Mouse (Mus musculus) kidney, adult 18-20 months (tissue): ENCODE data around the gene Nadk.

ENCODE experiments used
- DNase-seq: peaks from one replicate; pipeline ENCODE4 v3.0.0; 2021

Gene Nadk

DNA sequence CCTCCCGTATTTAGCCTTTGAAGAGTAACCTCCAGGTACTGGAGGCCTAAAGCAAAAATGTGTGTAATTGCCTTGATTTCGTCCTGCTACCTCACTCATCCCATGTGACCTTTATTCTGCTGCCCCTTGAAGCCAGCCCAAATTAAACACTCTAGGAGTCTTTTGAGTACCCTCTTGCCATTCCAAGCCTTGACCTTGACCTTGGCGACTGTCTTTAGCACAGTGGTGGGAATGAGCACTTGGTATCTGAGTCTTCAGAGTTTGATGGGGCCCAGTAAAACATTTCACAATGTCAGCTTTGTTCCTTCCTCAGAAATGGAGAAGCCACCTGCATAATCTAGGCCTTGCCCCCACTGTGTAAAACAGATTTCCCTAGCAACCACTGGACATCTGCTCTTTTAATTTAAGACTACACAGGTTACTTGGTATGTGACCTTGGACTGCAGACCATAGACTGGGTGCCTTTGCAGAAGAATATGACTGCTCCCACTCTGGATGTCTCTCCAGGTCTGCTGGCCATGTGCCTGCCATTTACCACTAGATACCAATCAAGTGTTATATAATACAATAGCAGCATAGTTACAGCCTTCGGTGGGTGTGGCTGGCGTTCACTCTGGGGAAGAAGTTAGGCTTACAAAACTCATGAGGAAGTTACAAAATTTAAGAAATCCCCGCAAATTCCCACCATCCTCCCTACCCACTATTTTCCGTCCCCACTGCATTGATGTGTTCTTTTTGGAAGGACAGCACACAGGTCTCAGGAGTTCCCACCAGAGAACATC, at the start of gene Nadk:
Gene Nadk (plus strand): TSS at position 718 of the 782 bp plus-strand sequence.
- DNase-seq: no peak

- no peak for DNase-seq
These were observed 47.4 kb upstream of the Nadk start for GRCm38 (mm10) chr4:155514810-155515209.

DNA sequence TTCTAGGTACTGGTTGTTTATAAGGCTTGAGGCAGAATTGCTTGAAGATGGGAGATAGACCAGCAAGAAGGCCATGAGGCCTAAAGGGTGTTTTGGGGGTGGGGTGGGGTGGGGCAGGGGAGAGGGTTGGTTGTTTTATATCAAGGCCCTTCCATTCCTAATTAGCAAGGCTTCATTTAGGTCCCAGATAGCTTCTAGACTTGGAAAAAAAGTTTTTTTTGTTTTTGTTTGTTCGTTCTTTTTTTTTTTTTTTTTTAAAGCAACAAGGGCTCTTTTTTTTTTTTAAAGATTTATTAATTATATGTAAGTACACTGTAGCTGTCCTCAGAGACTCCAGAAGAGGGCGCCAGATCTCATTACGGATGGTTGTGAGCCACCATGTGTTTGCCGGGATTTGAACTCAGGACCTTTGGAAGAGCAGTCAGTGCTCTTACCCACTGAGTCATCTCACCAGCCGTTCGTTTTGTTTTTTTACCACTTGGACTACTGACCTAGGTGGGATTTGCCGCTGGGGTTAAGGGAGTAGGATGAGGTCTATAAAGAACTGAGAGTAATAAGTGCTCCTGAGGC, 44.1 kb upstream of the Nadk start:
- no peak for DNase-seq

DNA sequence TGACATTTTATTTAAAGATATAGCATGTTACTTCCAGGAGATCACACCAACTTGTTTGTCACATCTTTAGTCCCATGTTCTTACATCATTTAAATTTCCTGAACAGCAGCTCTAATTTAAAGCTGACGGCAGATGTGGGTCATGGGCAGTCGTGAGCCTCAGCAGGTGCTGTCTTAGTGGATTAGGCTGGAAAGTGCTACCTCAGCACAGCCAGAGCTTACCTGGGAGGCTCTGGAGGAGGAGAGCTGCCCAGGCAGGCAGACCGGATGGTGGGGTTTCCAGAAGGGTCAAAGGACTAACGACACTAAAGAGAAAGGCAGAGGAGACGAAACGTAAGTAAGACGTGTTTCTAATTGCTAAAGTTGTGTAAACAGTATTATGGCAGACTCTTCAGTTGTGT, 39.9 kb upstream of the Nadk start:
- DNase-seq: no peak

GRCm38 (mm10) chr4:155525751-155526150, 36.4 kb upstream of the Nadk start:
- DNase-seq: no peak

DNA sequence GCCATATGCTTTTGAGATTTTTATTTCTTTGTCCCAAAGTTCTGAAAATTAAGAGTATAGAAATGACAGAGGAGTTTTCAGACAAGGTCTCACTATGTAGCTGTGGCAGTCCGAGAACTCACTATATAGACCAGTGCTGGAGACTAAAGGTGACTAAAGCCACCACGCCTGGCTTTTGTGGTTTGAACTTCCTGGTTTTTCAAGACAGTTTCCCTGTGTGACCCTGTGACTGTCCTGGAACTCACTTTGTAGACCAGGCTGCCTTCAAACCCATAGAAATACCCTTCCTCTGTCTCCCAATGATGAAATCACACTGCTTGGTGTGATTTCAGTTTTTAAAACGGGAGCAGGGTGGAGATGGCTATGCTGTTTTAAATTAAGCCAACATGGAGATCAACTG, 32.9 kb upstream of the Nadk start:
- DNase-seq: no peak

GRCm38 (mm10) chr4:155549993-155550392, 12.2 kb upstream of the Nadk start:
- no peak for DNase-seq

GRCm38 (mm10) chr4:155550446-155550845, 11.7 kb upstream of the Nadk start:
- no peak for DNase-seq

GRCm38 (mm10) chr4:155551073-155551472, 11.1 kb upstream of the Nadk start:
- DNase-seq: no peak

- no peak for DNase-seq
These were observed 9.2 kb upstream of the Nadk start for GRCm38 (mm10) chr4:155552917-155553532.

GRCm38 (mm10) chr4:155554880-155555279, 7.3 kb upstream of the Nadk start:
- DNase-seq: no peak

DNA sequence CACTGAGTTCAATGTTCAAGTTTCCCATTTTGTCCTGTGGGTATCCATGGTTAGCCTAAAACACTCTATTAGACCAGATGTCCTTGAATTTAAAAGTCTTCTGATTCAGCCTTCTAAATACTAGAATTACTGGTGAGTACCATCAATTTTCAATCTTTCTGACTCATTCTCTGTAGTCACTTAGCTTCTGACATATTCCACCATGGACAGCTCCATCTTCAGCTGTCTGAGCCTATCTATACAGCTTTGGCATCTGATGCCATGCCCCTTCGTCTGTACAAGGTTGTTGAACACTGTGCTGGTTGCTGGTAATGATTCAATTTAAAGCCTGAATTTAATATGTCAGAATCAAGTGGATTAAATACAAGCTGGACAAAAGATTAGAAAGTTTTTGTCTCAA, 6.7 kb upstream of the Nadk start:
- no peak for DNase-seq

GRCm38 (mm10) chr4:155559454-155559853, 2.7 kb upstream of the Nadk start:
- DNase-seq: no peak

DNA sequence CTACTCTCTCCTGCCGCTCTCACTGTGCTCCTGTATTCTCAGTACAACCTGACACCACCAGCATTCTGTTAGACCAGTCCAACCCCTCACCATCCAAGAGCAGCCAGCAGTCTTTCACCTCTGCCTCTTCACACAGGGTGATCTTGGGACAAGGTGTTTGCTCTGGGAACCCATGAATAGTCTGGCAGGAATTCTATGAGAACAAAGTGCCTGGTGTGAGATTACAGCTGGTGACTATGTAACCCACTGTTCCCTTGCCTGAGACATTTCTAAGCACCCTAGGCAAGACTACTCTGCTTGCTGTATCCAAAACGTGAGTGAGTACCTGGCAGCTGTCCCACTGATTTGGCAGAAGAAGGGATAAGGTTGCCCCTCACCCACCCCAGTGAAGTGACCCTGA, 1.2 kb upstream of the Nadk start:
- peak; percentile 27 for DNase-seq

DNA sequence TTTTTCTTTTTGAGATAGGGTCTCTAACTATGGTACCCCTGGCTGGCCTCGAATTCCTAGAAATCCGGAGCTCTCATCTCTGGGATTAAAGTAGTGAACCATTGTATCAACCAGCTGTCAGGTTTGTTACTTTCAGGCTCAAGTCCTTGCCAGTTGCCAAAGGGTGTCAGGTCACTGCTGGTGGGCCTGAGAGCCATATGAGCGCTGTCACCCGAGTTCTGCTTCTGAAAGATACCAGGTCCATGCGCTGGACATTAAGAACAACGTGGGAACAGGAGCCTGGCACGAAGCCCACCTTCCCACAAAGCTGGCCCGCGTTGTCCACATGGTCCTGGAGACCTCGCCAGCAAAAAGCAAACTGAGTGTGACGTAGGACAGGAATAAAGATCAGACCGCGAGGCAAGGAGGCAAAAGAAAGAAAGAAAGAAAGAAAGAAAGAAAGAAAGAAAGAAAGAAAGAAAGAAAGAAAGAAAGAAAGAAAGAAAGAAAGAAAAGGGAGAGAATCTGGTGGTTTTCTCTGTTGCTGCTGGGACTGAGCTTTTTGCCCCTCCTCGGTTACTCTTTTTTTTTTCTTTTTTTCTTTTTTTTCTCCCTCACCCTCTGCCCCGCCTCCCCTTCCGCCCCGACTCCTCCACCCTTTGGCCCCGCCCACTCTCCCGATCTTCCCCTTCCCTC, 684 bp downstream of the Nadk start:
- DNase-seq: peak; percentile 57

DNA sequence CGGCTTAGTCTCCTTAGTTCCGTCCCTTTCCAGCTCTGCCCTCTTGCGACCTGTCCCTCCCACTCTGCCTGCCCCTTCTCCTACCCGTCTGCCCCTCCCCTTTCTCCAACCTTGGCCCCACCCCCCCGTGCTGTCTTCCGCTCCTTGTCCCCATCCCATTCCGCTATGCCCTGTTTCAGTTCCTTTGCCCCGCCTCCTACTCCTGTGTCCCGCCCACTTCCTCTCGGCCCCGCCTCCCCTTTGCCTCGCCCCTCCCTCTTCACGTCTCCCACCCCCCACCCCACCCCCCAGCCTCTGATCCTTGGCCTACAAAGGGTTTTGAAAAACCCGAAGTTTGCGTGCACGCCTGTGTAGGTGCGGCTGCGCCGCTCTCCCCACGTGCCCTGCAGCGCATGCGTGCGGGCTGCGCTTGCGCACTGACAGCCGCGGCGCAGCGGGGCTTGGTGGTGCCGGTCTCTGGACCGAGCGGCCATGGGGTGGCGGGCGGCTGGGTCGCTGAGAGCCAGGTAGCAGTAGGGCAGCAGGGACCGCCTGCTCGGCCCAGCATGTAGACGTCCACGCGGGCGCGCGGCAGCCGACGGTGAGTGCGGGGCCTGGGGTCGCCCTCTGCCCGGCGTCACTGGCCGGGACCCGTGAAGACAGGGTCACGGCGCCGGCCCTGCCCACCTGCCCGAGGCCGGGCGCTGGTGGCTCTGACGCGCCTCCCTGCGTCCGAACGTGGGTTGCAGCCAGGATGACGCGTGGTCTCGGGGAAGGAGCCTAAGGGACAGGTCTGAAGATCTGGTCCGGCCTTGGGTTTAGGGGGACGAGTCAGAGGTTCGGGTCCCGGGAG, 1.4 kb downstream of the Nadk start:
- peak; percentile 99 for DNase-seq

DNA sequence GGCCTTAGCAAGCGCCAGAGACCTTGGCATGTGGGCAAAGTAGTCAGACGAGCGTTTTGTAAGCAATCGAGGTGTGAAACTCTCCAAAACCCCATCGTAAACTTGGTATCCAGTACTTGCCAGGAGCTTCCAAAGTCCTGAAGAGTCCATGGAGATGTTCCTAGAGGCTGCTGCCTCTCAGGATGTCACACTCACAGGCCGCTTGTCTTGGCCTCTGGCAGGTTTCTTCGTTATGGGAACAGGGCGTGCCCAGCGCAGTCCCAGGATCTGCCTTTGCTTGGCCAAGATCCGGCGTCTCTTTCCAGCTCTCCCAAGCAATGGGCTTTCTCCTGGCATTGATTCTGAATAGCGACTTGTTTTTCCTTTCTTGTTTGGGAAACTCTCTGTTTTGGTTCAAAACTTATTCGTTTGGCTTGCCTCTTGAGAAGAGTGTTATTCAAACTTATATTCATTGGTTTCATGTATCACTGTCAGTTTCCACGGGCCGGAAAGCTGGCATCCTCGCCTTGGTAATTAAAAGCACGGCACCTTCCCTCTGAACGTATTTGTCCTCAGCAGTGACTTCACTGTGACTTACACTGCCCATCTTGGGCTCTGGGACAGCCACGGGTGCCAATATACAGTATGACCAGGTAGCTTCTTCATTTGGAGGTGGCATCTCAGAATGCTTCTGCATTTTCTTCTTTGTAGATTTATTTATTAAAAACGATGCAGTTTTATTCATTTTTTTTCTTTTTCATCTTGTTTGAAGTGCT, 2.3 kb downstream of the Nadk start:
- peak; percentile 56 for DNase-seq

GRCm38 (mm10) chr4:155566555-155566954, 4.4 kb downstream of the Nadk start:
- DNase-seq: peak; percentile 40

DNA sequence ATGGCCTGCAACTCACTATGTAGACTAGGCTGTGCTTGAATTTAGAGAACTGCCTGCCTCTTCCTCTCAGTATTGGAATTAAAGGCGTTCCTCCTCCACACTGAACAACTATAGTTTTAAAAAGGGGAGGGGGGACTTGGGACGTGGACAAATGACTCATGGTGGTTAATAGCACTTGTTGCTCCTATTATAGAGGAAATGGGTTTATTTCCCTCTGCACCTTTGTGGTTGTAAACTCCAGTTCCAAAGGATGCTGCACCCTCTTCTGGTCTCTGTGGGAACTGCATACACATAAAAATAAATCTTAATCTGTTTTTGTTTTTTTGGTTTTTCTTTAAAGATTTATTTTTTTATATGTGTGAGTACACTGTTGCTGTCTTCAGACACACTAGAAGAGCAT, 6.0 kb downstream of the Nadk start:
- no peak for DNase-seq

DNA sequence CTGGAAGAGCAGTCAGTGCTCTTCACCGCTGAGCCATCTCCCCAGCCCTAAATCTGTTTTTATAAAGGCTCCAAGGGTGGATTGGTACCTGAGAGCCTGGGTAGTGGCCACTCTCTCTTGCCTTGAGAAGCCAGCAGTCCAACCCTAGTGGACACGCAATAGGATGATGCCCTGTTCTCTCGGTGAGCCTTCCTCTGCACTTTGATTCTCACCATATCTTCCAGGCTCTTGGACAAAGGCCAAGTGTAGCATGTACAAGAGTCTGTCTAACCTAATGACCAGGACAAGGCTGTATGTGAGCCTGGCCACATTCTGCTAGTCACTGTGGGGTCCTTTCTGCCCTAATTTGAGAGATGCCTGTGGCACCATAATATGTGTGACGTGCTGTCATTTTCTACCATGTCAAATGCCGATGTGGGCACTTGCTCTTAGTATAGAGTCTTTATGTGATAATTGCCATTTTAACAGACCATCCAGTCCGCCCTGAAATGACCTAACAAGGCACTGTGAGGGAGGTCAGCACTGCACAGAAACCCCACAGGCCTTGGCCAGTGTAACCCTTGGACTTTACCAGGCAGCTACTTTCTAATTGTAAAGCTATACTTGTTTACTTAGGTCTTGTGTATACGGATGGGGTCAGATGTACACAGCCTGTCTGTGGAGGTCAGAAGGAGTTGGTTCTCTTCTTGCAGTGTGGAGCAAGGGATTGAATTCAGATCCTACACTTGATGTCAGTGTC, 6.6 kb downstream of the Nadk start:
- DNase-seq: no peak

- DNase-seq: no peak
These were observed 7.6 kb downstream of the Nadk start for GRCm38 (mm10) chr4:155569818-155570217.
